8 mouse cellular contexts compared by ENCODE assay signal in genomic region chr4:34885631-34886351, GRCm38 (mm10). TPM values are rescaled to one million over a fixed set of nuclear protein-coding genes. Genes with fewer than 3 reads are reported as not detected.
A peak's percentile ranks its signal among the peaks of the same experiment; 100 is the strongest.
DNase-seq lines count a peak whose midpoint lies in the region; ATAC-seq and TF ChIP-seq lines count a peak whose summit lies in the region.

No protein-coding gene starts in this region.

- peak overlapping the region; percentile 84 for H3K4me3 ChIP-seq in kidney, embryonic 15.5 days (replicated peaks)
- H3K4me3 ChIP-seq in bone marrow macrophage, adult 2 months (ENCODE audit: insufficient read depth, low read length), result peak overlapping the region; percentile 77
- H3K4me3 ChIP-seq in hindbrain, embryonic 15.5 days, result peak overlapping the region; percentile 60
- H3K4me3 ChIP-seq in midbrain, embryonic 16.5 days (ENCODE audit: low read depth, low read length), result no peak overlapping the region; the same call in 1 of the 2 replicates

- H3K4me1 ChIP-seq in kidney, embryonic 15.5 days, result peaks cover 25% of the 10 kb centered on the region
- H3K4me1 ChIP-seq in bone marrow macrophage, adult 2 months (ENCODE audit: control insufficient read depth, insufficient read depth, low read length), result peaks cover 11% of the 10 kb centered on the region
- peaks cover 30% of the 10 kb centered on the region for H3K4me1 ChIP-seq in hindbrain, embryonic 15.5 days (replicated peaks)
- peaks cover 21% of the 10 kb centered on the region for H3K4me1 ChIP-seq in midbrain, embryonic 16.5 days (ENCODE audit: control insufficient read depth, insufficient read depth, low read length)

- TF ChIP-seq CTCF in bone marrow macrophage, adult 2 months (IDR thresholded peaks at IDR 0.05; ENCODE audit: low read depth, low read length), result no peak

- DNase-seq in kidney, postnatal 14 days, result no peak
- no peak for DNase-seq in c-Kit-positive CD71-positive TER-119-positive erythroid progenitor cells, embryonic 14.5 days (ENCODE audit: low spot score)
- no peak for DNase-seq in layer of hippocampus, postnatal 36 days
- no peak for DNase-seq in embryo, embryonic 10.5 days (ENCODE audit: low spot score)

- peak overlapping the region; percentile 93 for H3K4me2 ChIP-seq in kidney, embryonic 15.5 days
- H3K4me2 ChIP-seq in hindbrain, embryonic 15.5 days, result peak overlapping the region; percentile 68
- H3K4me2 ChIP-seq in midbrain, embryonic 16.5 days (ENCODE audit: low read length), result peak overlapping the region; percentile 83

- H3K9ac ChIP-seq in kidney, embryonic 15.5 days, result peak overlapping the region; percentile 76; the same call in 1 of the 2 replicates
- H3K9ac ChIP-seq in hindbrain, embryonic 15.5 days, result no peak overlapping the region
- no peak overlapping the region; the same call in 1 of the 2 replicates for H3K9ac ChIP-seq in midbrain, embryonic 16.5 days (ENCODE audit: low read depth, low read length)

- no peaks in the 10 kb centered on the region for H3K9me3 ChIP-seq in kidney, embryonic 15.5 days (replicated peaks)
- no peaks in the 10 kb centered on the region for H3K9me3 ChIP-seq in hindbrain, embryonic 15.5 days
- H3K9me3 ChIP-seq in midbrain, embryonic 16.5 days (replicated peaks; ENCODE audit: control insufficient read depth, low read length, poor library complexity, severe bottlenecking), result no peaks in the 10 kb centered on the region

- 56% methylated on average over 9 of the region's 9 CpGs for WGBS in kidney, embryonic 15.5 days
- WGBS in hindbrain, embryonic 15.5 days, result 57% methylated on average over 9 of the region's 9 CpGs
- 67% methylated on average over 9 of the region's 9 CpGs for WGBS in midbrain, embryonic 16.5 days

- peaks cover 28% of the 10 kb centered on the region for H3K27me3 ChIP-seq in kidney, embryonic 15.5 days
- H3K27me3 ChIP-seq in hindbrain, embryonic 15.5 days, result peaks cover 18% of the 10 kb centered on the region
- H3K27me3 ChIP-seq in midbrain, embryonic 16.5 days (ENCODE audit: control insufficient read depth, insufficient read depth, low read depth, low read length), result peaks cover 7% of the 10 kb centered on the region; the same call in 1 of the 2 replicates

- no peak for TF ChIP-seq POLR2A in bone marrow macrophage, adult 2 months (IDR thresholded peaks at IDR 0.05; ENCODE audit: borderline replicate concordance, low read depth, low read length)

- ATAC-seq in kidney, embryonic 15.5 days (replicated peaks; ENCODE audit: low FRiP score), result no peak
- ATAC-seq in hindbrain, embryonic 15.5 days (ENCODE audit: low FRiP score, low read depth), result no peak
- ATAC-seq in midbrain, embryonic 16.5 days, result no peak

- H3K36me3 ChIP-seq in kidney, embryonic 15.5 days, result no peaks in the 10 kb centered on the region
- H3K36me3 ChIP-seq in hindbrain, embryonic 15.5 days, result no peaks in the 10 kb centered on the region
- H3K36me3 ChIP-seq in midbrain, embryonic 16.5 days (ENCODE audit: control insufficient read depth, insufficient read depth, low read length), result no peaks in the 10 kb centered on the region

- 0 out of 2 replicates have a peak overlapping the region, but pooled peaks have one; percentile 22 for H3K27ac ChIP-seq in kidney, embryonic 15.5 days
- H3K27ac ChIP-seq in bone marrow macrophage, adult 2 months (ENCODE audit: insufficient read depth, low read depth, low read length), result peak overlapping the region; percentile 26; the same call in 1 of the 2 replicates
- H3K27ac ChIP-seq in hindbrain, embryonic 15.5 days (replicated peaks), result peak overlapping the region; percentile 93; the same call in 1 of the 2 replicates
- no peak overlapping the region for H3K27ac ChIP-seq in midbrain, embryonic 16.5 days (ENCODE audit: low read length)

RNA-seq across cellular contexts. Expression of gene Zfp292, which starts 3.0 kb away (rescaled TPM):
- polyA plus RNA-seq in kidney, embryonic 15.5 days (2015; fragmentation: Nextera tagmentation; extraction: Ambion mirVana), result 17.8 and 18.5 TPM in 2 replicates
- 13.9 and 14.8 TPM in 2 replicates for polyA plus RNA-seq in bone marrow macrophage, adult 2 months (2012; ENCODE audit: insufficient read depth, insufficient read length, missing spikeins)
- polyA plus RNA-seq in hindbrain, embryonic 15.5 days (2015; fragmentation: Nextera tagmentation; extraction: Ambion mirVana), result 23.1 and 24.8 TPM in 2 replicates
- 27.3 and 34.5 TPM in 2 replicates for polyA plus RNA-seq in midbrain, embryonic 16.5 days (2015; fragmentation: Nextera tagmentation; extraction: Ambion mirVana)
- total RNA-seq in layer of hippocampus, postnatal 36 days (2021), result 10 to 100 TPM; 25.9 to 28.1 TPM

RNA-seq across cellular contexts. Expression of gene Cga, which starts 7.8 kb away (rescaled TPM):
- not detected in 2 replicates for polyA plus RNA-seq in kidney, embryonic 15.5 days (2015; fragmentation: Nextera tagmentation; extraction: Ambion mirVana)
- not detected in 2 replicates for polyA plus RNA-seq in bone marrow macrophage, adult 2 months (2012; ENCODE audit: insufficient read depth, insufficient read length, missing spikeins)
- not detected in 2 replicates for polyA plus RNA-seq in hindbrain, embryonic 15.5 days (2015; fragmentation: Nextera tagmentation; extraction: Ambion mirVana)
- 0.48 TPM in 1 of 2 replicates, not detected in the other for polyA plus RNA-seq in midbrain, embryonic 16.5 days (2015; fragmentation: Nextera tagmentation; extraction: Ambion mirVana)
- not detected for total RNA-seq in layer of hippocampus, postnatal 36 days (2021)
